Mouse (Mus musculus): ENCODE measurements around the gene Pnck. TPM values are rescaled to one million over a fixed set of nuclear protein-coding genes. Genes with fewer than 3 reads are reported as not detected.

Pnck gene
- 14.1 and 16.3 TPM in 2 replicates for polyA plus RNA-seq (2014; fragmentation: Nextera tagmentation; extraction: Ambion mirVana)

DNA sequence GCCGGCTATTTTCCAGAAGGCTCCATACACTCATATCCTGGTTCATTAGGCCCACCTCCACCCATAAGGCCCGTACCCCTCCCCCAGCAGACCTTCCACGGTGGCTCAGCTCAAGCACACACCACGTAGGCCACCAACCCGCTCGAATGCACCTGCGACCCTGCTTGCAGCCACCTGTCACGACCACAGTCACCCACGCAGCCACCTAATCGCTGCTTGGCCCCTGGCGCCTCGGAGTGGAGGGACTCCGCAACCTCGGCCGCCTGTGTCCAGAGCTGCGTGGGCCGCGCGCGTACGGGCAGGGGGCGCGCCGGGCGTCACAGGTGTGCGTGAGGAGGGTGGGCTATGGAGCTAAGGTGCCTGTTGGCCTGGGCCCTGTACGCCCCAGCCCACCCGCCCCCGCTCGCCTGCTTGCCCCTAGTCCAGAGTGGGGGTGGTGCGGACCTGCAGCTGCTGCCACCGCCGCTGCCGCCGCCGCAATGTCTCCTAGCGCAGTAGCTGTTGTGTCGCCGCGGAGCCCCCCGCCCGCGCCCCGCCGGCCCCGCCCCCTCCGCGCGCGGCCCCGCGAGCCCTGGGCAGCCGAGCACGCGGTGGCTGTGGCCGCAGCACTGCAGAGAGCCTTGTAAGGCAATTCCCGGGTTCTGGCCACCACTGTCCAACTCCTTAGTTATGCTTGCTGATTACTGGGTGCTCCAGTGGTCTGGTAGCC lies at the start of gene Pnck:
Gene Pnck (minus strand): TSS at position 543 of the 709 bp plus-strand sequence.
- H3K36me3 ChIP-seq (ENCODE audit: control insufficient read depth, insufficient read depth, low read length): no peaks in the 10 kb centered on the region
- peak within 1 kb of the TSS; percentile 46 for H3K4me3 ChIP-seq (ENCODE audit: low read length)
- H3K27me3 ChIP-seq (ENCODE audit: control insufficient read depth, insufficient read depth, low read length): no peaks in the 10 kb centered on the region
- 31% methylated on average over 54 of the region's 57 CpGs for WGBS
- peak within 1 kb of the TSS; percentile 67 for H3K4me2 ChIP-seq (replicated peaks; ENCODE audit: low read depth, low read length)
- H3K27ac ChIP-seq (ENCODE audit: low read depth, low read length): no peak within 1 kb of the TSS
- no peaks in the 10 kb centered on the region for H3K9me3 ChIP-seq (ENCODE audit: control insufficient read depth, low read length)
- ATAC-seq (ENCODE audit: low FRiP score, low TSS enrichment): peak; percentile 59
- no peaks in the 10 kb centered on the region for H3K4me1 ChIP-seq (ENCODE audit: control insufficient read depth, insufficient read depth, low read length)
- peak within 1 kb of the TSS; percentile 50 for H3K9ac ChIP-seq (ENCODE audit: low read depth, low read length)

- no peak overlapping the region for H3K9ac ChIP-seq (ENCODE audit: low read depth, low read length)
- H3K9me3 ChIP-seq (ENCODE audit: control insufficient read depth, low read length): no peaks in the 10 kb centered on the region
- WGBS: 79% methylated on average over 1 of the region's 1 CpGs
- no peak overlapping the region for H3K4me3 ChIP-seq (ENCODE audit: low read length)
- no peaks in the 10 kb centered on the region for H3K27me3 ChIP-seq (ENCODE audit: control insufficient read depth, insufficient read depth, low read length)
- no peak overlapping the region for H3K4me2 ChIP-seq (replicated peaks; ENCODE audit: low read depth, low read length)
- no peaks in the 10 kb centered on the region for H3K4me1 ChIP-seq (ENCODE audit: control insufficient read depth, insufficient read depth, low read length)
- no peak overlapping the region for H3K27ac ChIP-seq (ENCODE audit: low read depth, low read length)
- ATAC-seq (ENCODE audit: low FRiP score, low TSS enrichment): no peak
- peaks cover 6% of the 10 kb centered on the region; the same call in 1 of the 2 replicates for H3K36me3 ChIP-seq (ENCODE audit: control insufficient read depth, insufficient read depth, low read length)
Measured at GRCm38 (mm10) chrX:73700472-73700871, 40.6 kb upstream of the Pnck start.

DNA sequence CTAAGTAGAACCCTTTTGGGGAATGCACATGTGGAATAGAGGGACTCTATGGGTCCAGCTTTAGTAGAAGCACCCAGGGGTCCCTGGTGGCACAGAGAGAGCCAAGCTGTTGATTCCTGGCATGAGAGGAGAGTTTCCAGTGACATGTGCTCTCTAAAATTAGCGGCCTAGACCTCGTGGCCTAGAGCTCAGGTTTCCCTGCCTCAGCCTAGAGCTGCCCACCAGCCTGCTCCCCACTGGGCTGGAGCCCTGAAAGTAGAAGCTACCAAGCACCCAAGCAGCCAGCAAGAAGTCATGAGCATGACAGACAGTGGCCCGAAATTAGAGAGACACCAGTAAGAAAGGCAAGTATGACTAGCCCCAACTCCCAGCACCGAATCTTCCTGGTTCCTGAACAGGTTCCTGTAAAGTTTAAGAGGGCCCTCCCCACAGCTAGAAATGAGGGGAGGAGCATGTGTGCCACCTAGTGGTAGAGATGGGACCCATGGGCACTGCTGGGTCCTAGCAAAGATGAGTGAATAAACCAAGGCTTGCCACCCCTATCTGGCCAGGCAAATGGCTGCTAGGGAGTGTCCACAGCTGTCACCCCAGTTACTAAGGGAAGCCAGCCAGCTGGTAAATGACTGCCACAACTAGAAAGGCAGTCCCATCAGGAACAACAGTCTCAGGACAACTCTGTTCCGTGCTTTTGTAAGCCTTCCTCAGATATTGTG lies 31.2 kb upstream of the Pnck start:
- WGBS: 75% methylated on average over 5 of the region's 5 CpGs
- H3K9me3 ChIP-seq (ENCODE audit: control insufficient read depth, low read length): no peaks in the 10 kb centered on the region
- H3K36me3 ChIP-seq (ENCODE audit: control insufficient read depth, insufficient read depth, low read length): peaks cover 22% of the 10 kb centered on the region; the same call in 1 of the 2 replicates
- ATAC-seq (ENCODE audit: low FRiP score, low TSS enrichment): 0 out of 2 replicates have a peak, but pooled peaks have one; percentile 57
- H3K9ac ChIP-seq (ENCODE audit: low read depth, low read length): no peak overlapping the region
- no peaks in the 10 kb centered on the region for H3K4me1 ChIP-seq (ENCODE audit: control insufficient read depth, insufficient read depth, low read length)
- no peak overlapping the region for H3K27ac ChIP-seq (ENCODE audit: low read depth, low read length)
- H3K4me2 ChIP-seq (replicated peaks; ENCODE audit: low read depth, low read length): no peak overlapping the region
- no peak overlapping the region for H3K4me3 ChIP-seq (ENCODE audit: low read length)
- no peaks in the 10 kb centered on the region for H3K27me3 ChIP-seq (ENCODE audit: control insufficient read depth, insufficient read depth, low read length)

DNA sequence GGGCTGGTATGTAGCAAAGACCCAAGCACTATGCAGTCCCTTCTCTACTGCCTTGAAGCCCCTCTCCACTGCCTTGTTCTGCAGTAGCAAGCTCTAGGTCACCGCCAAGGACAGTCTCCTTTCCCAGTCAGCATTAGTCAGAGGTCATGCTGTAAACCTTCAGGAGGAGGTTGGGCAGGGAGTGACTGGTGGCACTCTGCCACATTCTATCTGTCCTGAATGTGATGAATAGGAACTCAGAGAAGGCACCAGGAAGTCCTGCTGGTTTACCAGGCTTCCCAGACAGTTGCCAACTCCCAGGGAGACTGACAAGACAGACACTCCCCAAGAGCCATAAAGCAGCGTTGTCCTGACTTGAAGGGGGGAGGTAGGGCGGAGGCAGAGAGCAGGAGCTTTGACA lies 25.7 kb upstream of the Pnck start:
- 48% methylated on average over 3 of the region's 3 CpGs for WGBS
- H3K9me3 ChIP-seq (ENCODE audit: control insufficient read depth, low read length): no peaks in the 10 kb centered on the region
- H3K4me3 ChIP-seq (ENCODE audit: low read length): no peak overlapping the region
- no peaks in the 10 kb centered on the region for H3K4me1 ChIP-seq (ENCODE audit: control insufficient read depth, insufficient read depth, low read length)
- H3K9ac ChIP-seq (ENCODE audit: low read depth, low read length): no peak overlapping the region
- no peak overlapping the region for H3K27ac ChIP-seq (ENCODE audit: low read depth, low read length)
- ATAC-seq (ENCODE audit: low FRiP score, low TSS enrichment): no peak
- peaks cover 37% of the 10 kb centered on the region; the same call in 1 of the 2 replicates for H3K36me3 ChIP-seq (ENCODE audit: control insufficient read depth, insufficient read depth, low read length)
- H3K4me2 ChIP-seq (replicated peaks; ENCODE audit: low read depth, low read length): no peak overlapping the region
- no peaks in the 10 kb centered on the region for H3K27me3 ChIP-seq (ENCODE audit: control insufficient read depth, insufficient read depth, low read length)

DNA sequence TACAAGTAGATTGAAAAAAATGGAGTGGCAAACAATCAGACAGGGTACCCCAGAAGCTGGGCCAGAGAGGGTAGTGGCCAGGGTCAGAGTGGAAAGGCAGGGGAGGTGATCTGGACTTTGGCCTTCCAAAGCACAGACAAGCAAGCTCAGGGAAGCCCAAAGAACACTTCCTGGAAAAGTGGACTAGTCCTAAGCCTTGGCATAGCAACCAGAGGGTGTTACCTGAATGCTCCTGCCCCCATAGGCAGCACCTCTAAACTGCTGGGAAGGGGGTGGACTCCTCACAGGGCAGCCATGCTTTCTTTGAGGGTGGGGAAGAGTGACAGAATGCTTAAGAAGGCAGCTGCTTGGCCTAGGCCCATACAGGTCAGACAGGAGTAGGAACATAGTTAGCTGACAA lies 25.1 kb upstream of the Pnck start:
- H3K27ac ChIP-seq (ENCODE audit: low read depth, low read length): no peak overlapping the region
- H3K36me3 ChIP-seq (ENCODE audit: control insufficient read depth, insufficient read depth, low read length): peaks cover 39% of the 10 kb centered on the region; the same call in 1 of the 2 replicates
- H3K9ac ChIP-seq (ENCODE audit: low read depth, low read length): no peak overlapping the region
- H3K4me2 ChIP-seq (replicated peaks; ENCODE audit: low read depth, low read length): no peak overlapping the region
- H3K4me3 ChIP-seq (ENCODE audit: low read length): no peak overlapping the region
- H3K27me3 ChIP-seq (ENCODE audit: control insufficient read depth, insufficient read depth, low read length): no peaks in the 10 kb centered on the region
- ATAC-seq (ENCODE audit: low FRiP score, low TSS enrichment): no peak
- H3K9me3 ChIP-seq (ENCODE audit: control insufficient read depth, low read length): no peaks in the 10 kb centered on the region
- H3K4me1 ChIP-seq (ENCODE audit: control insufficient read depth, insufficient read depth, low read length): no peaks in the 10 kb centered on the region

DNA sequence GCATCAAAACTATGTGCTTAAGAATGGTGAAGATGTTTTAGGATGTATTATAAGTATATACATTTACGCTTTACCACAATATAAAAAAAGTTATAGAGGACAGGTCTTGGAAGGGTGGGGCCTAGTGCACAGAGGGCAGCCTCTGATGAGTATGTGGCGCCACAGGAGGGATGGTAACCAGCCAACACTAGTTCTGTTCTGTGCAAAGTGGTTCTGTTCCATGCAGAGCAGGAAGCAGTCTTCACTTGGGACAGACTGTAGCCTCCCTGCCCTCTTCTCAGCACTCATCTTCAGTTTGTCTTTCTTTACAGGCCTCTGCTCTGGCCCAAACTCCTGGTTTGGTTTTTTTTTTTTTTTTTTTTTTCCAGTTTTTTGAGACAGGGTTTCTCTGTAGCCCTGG lies 24.2 kb upstream of the Pnck start:
- H3K27me3 ChIP-seq (ENCODE audit: control insufficient read depth, insufficient read depth, low read length): no peaks in the 10 kb centered on the region
- H3K27ac ChIP-seq (ENCODE audit: low read depth, low read length): no peak overlapping the region
- H3K4me2 ChIP-seq (replicated peaks; ENCODE audit: low read depth, low read length): no peak overlapping the region
- H3K9me3 ChIP-seq (ENCODE audit: control insufficient read depth, low read length): no peaks in the 10 kb centered on the region
- WGBS: 90% methylated on average over 2 of the region's 2 CpGs
- no peak for ATAC-seq (ENCODE audit: low FRiP score, low TSS enrichment)
- H3K36me3 ChIP-seq (ENCODE audit: control insufficient read depth, insufficient read depth, low read length): peaks cover 45% of the 10 kb centered on the region; the same call in 1 of the 2 replicates
- H3K9ac ChIP-seq (ENCODE audit: low read depth, low read length): no peak overlapping the region
- H3K4me1 ChIP-seq (ENCODE audit: control insufficient read depth, insufficient read depth, low read length): no peaks in the 10 kb centered on the region
- no peak overlapping the region for H3K4me3 ChIP-seq (ENCODE audit: low read length)

- Histone ChIP-seq H3K4me1 (ENCODE audit: control insufficient read depth, insufficient read depth, low read length) (no peaks in the 10 kb centered on the region), H3K9ac (ENCODE audit: low read depth, low read length) (no peak overlapping the region), H3K36me3 (ENCODE audit: control insufficient read depth, insufficient read depth, low read length) (peaks cover 26% of the 10 kb centered on the region; the same call in 1 of the 2 replicates), H3K27me3 (ENCODE audit: control insufficient read depth, insufficient read depth, low read length) (no peaks in the 10 kb centered on the region), H3K4me3 (ENCODE audit: low read length) (no peak overlapping the region), H3K9me3 (ENCODE audit: control insufficient read depth, low read length) (no peaks in the 10 kb centered on the region), H3K27ac (ENCODE audit: low read depth, low read length) (no peak overlapping the region), H3K4me2 (replicated peaks; ENCODE audit: low read depth, low read length) (no peak overlapping the region)
- WGBS: 98% methylated on average over 4 of the region's 4 CpGs
- no peak for ATAC-seq (ENCODE audit: low FRiP score, low TSS enrichment)
Measured at GRCm38 (mm10) chrX:73676668-73677067, 16.8 kb upstream of the Pnck start.

DNA sequence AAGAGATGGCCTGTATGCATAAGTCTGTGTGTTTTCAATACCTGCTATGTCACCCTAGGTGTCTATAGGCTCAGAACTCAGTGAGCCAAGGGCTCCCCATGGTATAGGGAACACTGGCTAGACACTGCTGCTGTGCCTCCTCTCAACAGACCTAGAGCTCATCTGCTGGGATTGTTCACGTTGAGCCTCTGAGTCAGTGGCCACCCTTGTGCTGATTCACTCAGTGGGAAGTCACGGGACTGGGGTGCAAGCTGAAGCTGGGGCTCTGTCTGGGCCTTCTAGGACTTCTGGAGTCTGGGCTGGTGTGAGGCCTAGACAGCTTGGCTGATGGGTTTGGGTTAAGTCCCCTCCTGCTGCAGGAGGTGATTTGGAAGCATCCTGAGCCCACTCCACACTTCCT lies 15.3 kb upstream of the Pnck start:
- Histone ChIP-seq H3K27me3 (ENCODE audit: control insufficient read depth, insufficient read depth, low read length) (no peaks in the 10 kb centered on the region), H3K4me2 (replicated peaks; ENCODE audit: low read depth, low read length) (peak overlapping the region; percentile 72; the same call in 1 of the 2 replicates), H3K4me1 (ENCODE audit: control insufficient read depth, insufficient read depth, low read length) (no peaks in the 10 kb centered on the region), H3K36me3 (ENCODE audit: control insufficient read depth, insufficient read depth, low read length) (peaks cover 20% of the 10 kb centered on the region; the same call in 1 of the 2 replicates), H3K4me3 (ENCODE audit: low read length) (no peak overlapping the region), H3K9me3 (ENCODE audit: control insufficient read depth, low read length) (no peaks in the 10 kb centered on the region), H3K9ac (ENCODE audit: low read depth, low read length) (no peak overlapping the region), H3K27ac (ENCODE audit: low read depth, low read length) (no peak overlapping the region)
- 78% methylated on average over 2 of the region's 2 CpGs for WGBS
- ATAC-seq (ENCODE audit: low FRiP score, low TSS enrichment): no peak
